Mouse (Mus musculus) ES-Bruce4 (cell line): ENCODE data around the gene Syt2. TPM values are rescaled to one million over a fixed set of nuclear protein-coding genes. Genes with fewer than 3 reads are reported as not detected.

Experiments
- H3K27ac ChIP-seq: 2 replicates; pipeline ENCODE4 v1.5.1; 2012; ENCODE audit warnings: low read length, inconsistent platforms; ENCODE audit not compliant: insufficient read depth
- H3K27me3 ChIP-seq: 2 replicates; pipeline ENCODE4 v1.6.1; 2012; ENCODE audit warnings: mild to moderate bottlenecking, low read length, inconsistent platforms; ENCODE audit not compliant: control insufficient read depth, poor library complexity, insufficient read depth, severe bottlenecking
- H3K36me3 ChIP-seq: 2 replicates; pipeline ENCODE4 v1.6.1; 2012; ENCODE audit warnings: inconsistent platforms, mild to moderate bottlenecking, low read length, moderate library complexity; ENCODE audit not compliant: control insufficient read depth, poor library complexity, insufficient read depth, severe bottlenecking
- H3K4me1 ChIP-seq: one replicate; pipeline ENCODE4 v1.8.1; 2011; ENCODE audit warnings: low read length; ENCODE audit not compliant: control insufficient read depth, insufficient read depth
- H3K4me3 ChIP-seq: 2 replicates; pipeline ENCODE4 v1.5.1; 2011; ENCODE audit warnings: low read depth, mild to moderate bottlenecking, low read length
- H3K9ac ChIP-seq: 2 replicates; pipeline ENCODE4 v1.6.1; 2012; ENCODE audit warnings: low read depth, mild to moderate bottlenecking, inconsistent platforms; ENCODE audit not compliant: poor library complexity, severe bottlenecking
- H3K9me3 ChIP-seq: replicated peaks from 2 replicates; pipeline ENCODE4 v1.6.1; 2012; ENCODE audit warnings: mild to moderate bottlenecking, low read length, inconsistent platforms; ENCODE audit not compliant: control insufficient read depth, poor library complexity, insufficient read depth, severe bottlenecking
- CTCF ChIP-seq: IDR thresholded peaks from one replicate; pipeline ENCODE4 v1.8.1; 2011; ENCODE audit warnings: low read depth, low read length
- EP300 ChIP-seq: IDR thresholded peaks from 2 replicates; pipeline ENCODE4 v1.6.1; 2011; ENCODE audit warnings: low read depth, low read length; ENCODE audit not compliant: insufficient read depth
- POLR2A ChIP-seq: IDR thresholded peaks from one replicate; pipeline ENCODE4 v1.8.1; 2011; ENCODE audit warnings: low read length; ENCODE audit not compliant: insufficient read depth
- polyA plus RNA-seq: library from polyadenylated mRNA; stranded (reverse); fragments of >200 nt; gene quantifications from 2 replicates; pipeline ENCODE4 v1.2.4, GENCODE M21; 2011; ENCODE audit warnings: low read depth; ENCODE audit not compliant: missing spikeins, insufficient read depth, insufficient read length

The Syt2 gene
- polyA plus RNA-seq, 1 experiment = 0.12 TPM

DNA sequence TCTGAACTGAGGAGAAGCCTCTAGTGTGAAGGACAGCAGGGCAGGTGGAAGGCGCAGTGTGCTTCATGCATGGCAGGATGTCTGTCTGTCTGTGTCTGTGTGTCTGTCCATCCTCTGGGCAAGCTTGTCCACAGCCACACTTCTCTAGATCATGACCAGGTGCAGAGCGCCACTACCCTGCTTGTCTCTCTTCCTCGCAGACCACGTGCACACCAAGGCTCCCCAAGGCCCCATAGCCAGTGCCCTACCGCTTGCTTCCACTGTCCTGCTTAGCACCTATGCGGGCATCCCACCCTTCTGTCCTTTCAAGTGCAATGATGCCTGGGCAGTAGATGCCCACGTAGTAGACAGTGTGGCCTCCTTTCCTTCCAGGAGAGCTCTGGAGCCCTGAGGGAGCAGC lies 80.0 kb downstream of the Syt2 start:
- no peak overlapping the region for H3K27ac ChIP-seq
- H3K9me3 ChIP-seq = no peaks in the 10 kb centered on the region
- H3K4me3 ChIP-seq = no peak overlapping the region
- H3K36me3 ChIP-seq = no peaks in the 10 kb centered on the region
- H3K27me3 ChIP-seq = no peaks in the 10 kb centered on the region
- H3K4me1 ChIP-seq = no peaks in the 10 kb centered on the region
- TF ChIP-seq CTCF (no peak), POLR2A (no peak), EP300 (no peak)
- no peak overlapping the region for H3K9ac ChIP-seq

DNA sequence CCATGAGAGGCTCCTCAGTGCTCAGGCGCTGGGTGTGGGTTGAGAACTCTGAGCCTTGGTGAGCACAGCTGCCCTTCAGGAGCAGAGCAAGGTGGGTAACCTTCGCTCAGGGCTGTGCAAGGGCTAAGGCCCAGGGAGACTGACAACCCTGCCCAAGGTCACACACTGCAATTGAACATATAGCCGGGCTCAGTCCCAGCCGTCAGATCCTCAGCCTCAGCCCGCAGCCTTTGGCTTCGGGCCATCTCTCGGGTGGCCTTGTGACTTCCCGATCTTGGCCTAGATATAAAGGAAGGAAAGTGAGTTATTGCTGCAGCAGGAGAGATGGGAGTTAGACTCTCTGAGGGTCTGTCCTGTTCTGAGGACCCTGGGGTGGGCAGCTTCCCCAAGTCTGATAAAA lies 80.8 kb downstream of the Syt2 start:
- TF ChIP-seq EP300 (no peak), POLR2A (no peak), CTCF (no peak)
- H3K9ac ChIP-seq = no peak overlapping the region
- H3K27ac ChIP-seq = no peak overlapping the region
- H3K9me3 ChIP-seq = no peaks in the 10 kb centered on the region
- H3K4me3 ChIP-seq = no peak overlapping the region
- no peaks in the 10 kb centered on the region for H3K4me1 ChIP-seq
- no peaks in the 10 kb centered on the region for H3K27me3 ChIP-seq
- H3K36me3 ChIP-seq = no peaks in the 10 kb centered on the region

DNA sequence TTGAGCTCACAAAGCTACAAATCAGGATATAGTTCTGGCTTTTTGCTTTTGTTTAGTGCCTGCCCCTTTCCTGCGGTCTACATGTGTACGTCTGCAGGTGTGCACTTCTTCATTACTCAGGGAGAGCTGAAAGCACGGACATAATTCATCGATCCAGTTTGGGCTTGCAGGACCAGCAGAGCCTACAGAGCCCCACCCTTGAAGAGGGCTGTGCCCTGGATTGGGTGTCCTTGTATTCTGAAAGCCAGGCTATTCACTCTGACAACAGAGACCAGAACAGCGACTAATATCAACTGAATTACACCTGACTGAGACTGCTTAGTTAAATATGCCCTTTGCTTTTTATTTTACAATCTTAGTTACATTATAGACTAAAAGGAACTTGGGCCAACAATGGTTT lies 87.2 kb downstream of the Syt2 start:
- no peaks in the 10 kb centered on the region for H3K9me3 ChIP-seq
- no peak overlapping the region for H3K9ac ChIP-seq
- TF ChIP-seq EP300 (no peak), CTCF (no peak), POLR2A (no peak)
- no peaks in the 10 kb centered on the region for H3K27me3 ChIP-seq
- H3K36me3 ChIP-seq = no peaks in the 10 kb centered on the region
- H3K4me3 ChIP-seq = no peak overlapping the region
- no peaks in the 10 kb centered on the region for H3K4me1 ChIP-seq
- H3K27ac ChIP-seq = no peak overlapping the region

DNA sequence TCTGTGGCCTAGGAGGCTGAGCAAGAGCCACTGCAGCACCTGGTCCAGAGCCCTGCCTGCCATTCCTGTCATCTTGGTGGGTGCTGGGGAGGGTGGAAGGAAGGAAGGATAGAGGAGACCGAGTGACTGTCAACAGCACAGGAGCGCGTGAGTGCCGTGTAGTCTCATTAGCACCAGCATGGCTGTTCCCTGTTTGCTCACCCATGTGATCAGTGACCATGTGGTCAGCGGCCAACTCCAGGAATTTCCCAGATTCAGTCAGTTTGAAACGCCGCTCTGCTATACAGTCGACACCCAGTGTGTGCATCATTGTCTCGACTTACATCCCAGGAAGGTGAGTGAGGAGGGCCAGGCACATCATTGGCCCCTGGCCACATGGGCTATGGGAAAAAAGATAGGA lies 91.0 kb downstream of the Syt2 start:
- no peak overlapping the region for H3K27ac ChIP-seq
- no peak overlapping the region for H3K4me3 ChIP-seq
- H3K27me3 ChIP-seq = no peaks in the 10 kb centered on the region
- peaks cover 3% of the 10 kb centered on the region for H3K4me1 ChIP-seq
- TF ChIP-seq CTCF (no peak), POLR2A (no peak), EP300 (no peak)
- no peak overlapping the region for H3K9ac ChIP-seq
- H3K36me3 ChIP-seq = no peaks in the 10 kb centered on the region
- no peaks in the 10 kb centered on the region for H3K9me3 ChIP-seq

DNA sequence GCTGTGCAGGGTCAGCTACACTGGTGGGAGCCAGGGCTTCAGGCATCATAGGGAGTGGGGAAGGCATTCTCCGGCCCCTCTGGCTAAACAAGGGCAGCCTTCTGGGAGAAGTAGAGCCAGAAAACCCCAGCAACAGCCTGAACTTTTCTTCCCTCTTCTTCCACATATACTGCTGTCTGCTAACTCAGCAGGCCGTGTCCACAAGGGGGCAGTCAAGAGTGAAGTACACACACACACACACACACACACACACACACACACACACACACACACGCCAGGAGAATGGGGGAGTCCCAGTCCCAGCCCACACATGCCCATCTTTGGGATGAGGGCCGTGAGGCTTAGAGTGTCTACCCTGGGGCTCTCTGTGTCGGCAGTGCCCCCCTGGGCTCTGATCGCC lies 95.0 kb downstream of the Syt2 start:
- H3K9ac ChIP-seq = no peak overlapping the region
- H3K4me3 ChIP-seq = no peak overlapping the region
- H3K27ac ChIP-seq = no peak overlapping the region
- TF ChIP-seq EP300 = no peak
- TF ChIP-seq CTCF = peak; percentile 60
- no peaks in the 10 kb centered on the region for H3K36me3 ChIP-seq
- H3K27me3 ChIP-seq = no peaks in the 10 kb centered on the region
- H3K4me1 ChIP-seq = peaks cover 3% of the 10 kb centered on the region
- no peaks in the 10 kb centered on the region for H3K9me3 ChIP-seq

DNA sequence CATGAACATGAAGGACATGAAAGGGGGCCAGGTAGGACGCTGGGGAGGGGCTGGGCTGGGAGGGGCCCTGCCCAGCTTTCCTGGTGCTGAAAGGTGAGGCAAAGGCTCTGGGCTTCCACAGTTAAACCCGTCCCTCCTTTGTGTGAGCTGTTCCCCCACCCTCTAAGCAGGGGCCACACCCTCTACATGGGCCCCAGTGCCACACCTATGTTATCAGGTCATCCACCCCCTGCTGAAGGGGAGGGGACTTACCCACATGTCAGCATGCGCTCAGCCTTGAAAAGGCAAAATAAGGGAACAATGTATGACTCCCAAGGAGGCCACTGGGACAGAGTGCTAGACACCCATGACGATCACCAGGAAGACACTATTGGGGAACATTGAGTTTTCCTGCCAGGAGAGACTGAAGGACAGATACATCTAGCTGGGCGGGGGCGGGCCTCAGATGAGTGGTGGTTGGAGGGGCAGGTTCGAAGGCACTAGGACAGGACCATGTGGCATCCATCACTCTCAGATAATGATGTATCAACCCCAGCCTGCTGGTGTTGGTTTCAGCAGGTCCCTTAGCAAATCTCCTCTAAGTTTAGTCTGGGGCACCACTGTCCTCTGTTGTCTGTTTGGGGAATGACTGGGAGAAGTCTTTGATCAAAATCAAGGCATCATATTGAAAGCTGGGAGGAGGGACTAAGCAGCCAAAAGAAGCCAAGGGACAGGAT lies 95.6 kb downstream of the Syt2 start:
- Histone ChIP-seq H3K27me3 (no peaks in the 10 kb centered on the region), H3K4me3 (no peak overlapping the region), H3K27ac (no peak overlapping the region), H3K9ac (no peak overlapping the region), H3K36me3 (no peaks in the 10 kb centered on the region), H3K4me1 (peaks cover 3% of the 10 kb centered on the region), H3K9me3 (no peaks in the 10 kb centered on the region)
- TF ChIP-seq EP300 (no peak), POLR2A (no peak), CTCF (no peak)
